Mouse (Mus musculus): ENCODE data around the gene Zfand3. TPM values are rescaled to one million over a fixed set of nuclear protein-coding genes. Genes with fewer than 3 reads are reported as not detected.
A peak's percentile ranks its signal among the peaks of the same experiment; 100 is the strongest.

Zfand3 gene
- polyA plus RNA-seq, 1 experiment from 2014 or later: 78.9 TPM

DNA sequence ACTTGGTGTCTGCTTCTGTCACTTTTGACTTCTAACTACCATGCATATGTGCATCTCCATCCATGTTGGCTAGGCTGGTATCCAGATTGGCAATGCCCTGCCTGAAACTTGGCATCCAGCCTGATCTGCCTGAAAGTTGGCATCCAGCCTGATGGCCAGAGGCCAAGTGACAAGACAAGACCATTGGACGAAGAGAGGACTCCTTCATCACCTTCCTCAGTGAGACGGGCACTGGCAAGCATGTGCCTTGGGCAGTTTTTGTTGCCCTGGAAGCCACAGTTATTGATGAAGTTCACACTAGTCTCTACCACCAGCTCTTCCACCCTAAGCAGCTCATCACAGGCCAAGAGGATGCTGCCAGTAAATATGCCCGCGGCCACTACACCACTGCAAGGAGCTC is 172.9 kb downstream of the Zfand3 start:
- Histone ChIP-seq H3K27me3 (no peaks in the 10 kb centered on the region), H3K4me2 (no peak overlapping the region), H3K4me3 (no peak overlapping the region), H3K4me1 (replicated peaks) (peaks cover 16% of the 10 kb centered on the region), H3K27ac (no peak overlapping the region), H3K9ac (no peak overlapping the region), H3K9me3 (no peaks in the 10 kb centered on the region), H3K36me3 (peaks cover 5% of the 10 kb centered on the region)
- ATAC-seq (ENCODE audit: low FRiP score): no peak
- WGBS: 77% methylated on average over 4 of the region's 4 CpGs

DNA sequence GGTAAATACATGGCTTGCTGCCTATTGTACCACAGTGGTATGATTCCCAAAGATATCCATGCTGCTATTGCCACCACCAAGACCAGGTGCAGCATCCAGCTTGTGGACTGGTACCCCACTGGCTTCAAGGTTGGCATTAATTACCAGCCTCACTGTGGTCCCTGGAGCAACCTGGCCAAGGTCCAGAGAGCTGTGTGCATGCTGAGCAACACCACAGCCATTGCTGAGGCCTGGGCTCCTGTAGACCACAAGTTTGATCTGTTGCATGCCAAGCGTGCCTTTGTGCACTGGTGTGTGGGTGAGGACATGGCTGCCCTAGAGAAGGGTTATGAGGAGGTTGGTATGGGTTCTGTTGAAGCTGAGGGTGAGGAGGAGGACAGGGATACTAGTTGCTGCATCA is 173.9 kb downstream of the Zfand3 start:
- H3K4me1 ChIP-seq (replicated peaks): peaks cover 18% of the 10 kb centered on the region
- 0 out of 2 replicates have a peak overlapping the region, but pooled peaks have one; percentile 13 for H3K27ac ChIP-seq
- no peak overlapping the region for H3K9ac ChIP-seq
- ATAC-seq (ENCODE audit: low FRiP score): no peak
- H3K36me3 ChIP-seq: peaks cover 5% of the 10 kb centered on the region
- no peaks in the 10 kb centered on the region for H3K9me3 ChIP-seq
- no peaks in the 10 kb centered on the region for H3K27me3 ChIP-seq
- 92% methylated on average over 1 of the region's 1 CpGs for WGBS
- H3K4me2 ChIP-seq: no peak overlapping the region
- no peak overlapping the region for H3K4me3 ChIP-seq

GRCm38 (mm10) chr17:30180197-30180596 is 175.7 kb downstream of the Zfand3 start:
- H3K9me3 ChIP-seq: no peaks in the 10 kb centered on the region
- WGBS: 74% methylated on average over 6 of the region's 6 CpGs
- no peak overlapping the region for H3K4me3 ChIP-seq
- peaks cover 20% of the 10 kb centered on the region for H3K4me1 ChIP-seq (replicated peaks)
- ATAC-seq (ENCODE audit: low FRiP score): no peak
- no peaks in the 10 kb centered on the region for H3K27me3 ChIP-seq
- H3K9ac ChIP-seq: no peak overlapping the region
- no peak overlapping the region for H3K4me2 ChIP-seq
- no peak overlapping the region for H3K27ac ChIP-seq
- H3K36me3 ChIP-seq: peaks cover 5% of the 10 kb centered on the region

DNA sequence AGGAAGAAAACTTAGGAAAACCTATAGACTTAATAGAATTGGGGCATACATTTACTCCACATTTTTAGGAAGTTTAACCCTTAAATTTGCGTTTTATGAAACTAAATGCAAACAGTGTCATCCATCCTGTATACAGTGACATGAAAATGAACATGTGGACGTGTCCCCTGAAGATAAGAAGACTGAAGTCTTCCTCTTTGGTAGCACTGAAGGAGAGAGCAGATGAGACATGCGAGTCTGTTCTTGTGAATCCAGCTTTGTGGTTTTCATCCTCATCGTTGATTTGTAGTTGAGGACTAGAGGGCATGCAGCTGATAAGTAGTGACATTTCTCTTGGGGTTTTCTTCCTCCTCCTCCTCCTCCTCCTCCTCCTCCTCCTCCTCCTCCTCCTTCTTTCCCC is 177.0 kb downstream of the Zfand3 start:
- Histone ChIP-seq H3K4me2 (no peak overlapping the region), H3K36me3 (peaks cover 5% of the 10 kb centered on the region), H3K9ac (no peak overlapping the region), H3K27ac (no peak overlapping the region), H3K4me3 (no peak overlapping the region), H3K9me3 (no peaks in the 10 kb centered on the region), H3K27me3 (no peaks in the 10 kb centered on the region), H3K4me1 (replicated peaks) (peaks cover 21% of the 10 kb centered on the region)
- ATAC-seq (ENCODE audit: low FRiP score): no peak
- WGBS: 91% methylated on average over 4 of the region's 4 CpGs

GRCm38 (mm10) chr17:30182063-30182462 is 177.5 kb downstream of the Zfand3 start:
- no peaks in the 10 kb centered on the region for H3K27me3 ChIP-seq
- H3K4me2 ChIP-seq: no peak overlapping the region
- no peak overlapping the region for H3K4me3 ChIP-seq
- peaks cover 25% of the 10 kb centered on the region for H3K4me1 ChIP-seq (replicated peaks)
- no peak overlapping the region for H3K9ac ChIP-seq
- H3K27ac ChIP-seq: no peak overlapping the region
- no peaks in the 10 kb centered on the region for H3K9me3 ChIP-seq
- no peak for ATAC-seq (ENCODE audit: low FRiP score)
- peaks cover 5% of the 10 kb centered on the region for H3K36me3 ChIP-seq
- WGBS: 95% methylated on average over 2 of the region's 2 CpGs

- H3K4me1 ChIP-seq (replicated peaks): peaks cover 28% of the 10 kb centered on the region
- no peaks in the 10 kb centered on the region for H3K27me3 ChIP-seq
- no peak overlapping the region for H3K9ac ChIP-seq
- no peak overlapping the region for H3K27ac ChIP-seq
- H3K36me3 ChIP-seq: no peaks in the 10 kb centered on the region
- no peak overlapping the region for H3K4me3 ChIP-seq
- no peaks in the 10 kb centered on the region for H3K9me3 ChIP-seq
- 88% methylated on average over 6 of the region's 6 CpGs for WGBS
- no peak for ATAC-seq (ENCODE audit: low FRiP score)
- no peak overlapping the region for H3K4me2 ChIP-seq
These were observed 179.0 kb downstream of the Zfand3 start for GRCm38 (mm10) chr17:30183561-30183960.

DNA sequence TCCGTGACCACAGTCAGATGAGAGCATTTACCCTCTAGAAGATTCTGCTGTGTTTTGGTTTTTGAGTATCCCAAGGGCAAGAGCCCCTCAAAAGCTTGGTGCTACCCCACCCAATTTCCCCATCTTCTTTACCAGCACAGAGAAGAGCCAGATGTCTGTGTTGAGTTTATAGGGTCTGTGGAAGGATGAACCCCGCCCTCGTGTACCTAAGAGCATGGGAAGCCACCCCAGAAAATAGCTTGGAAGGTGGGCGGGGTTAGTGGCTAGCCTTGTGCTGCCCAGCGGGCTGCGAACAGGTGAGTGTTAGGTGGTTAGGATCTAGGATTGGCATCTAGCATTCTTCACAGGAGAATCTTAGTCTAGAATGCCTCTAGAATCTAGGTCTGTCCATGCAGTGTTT is 182.6 kb downstream of the Zfand3 start:
- Histone ChIP-seq H3K27ac (peak overlapping the region; percentile 89), H3K9ac (no peak overlapping the region; the same call in 1 of the 2 replicates), H3K27me3 (no peaks in the 10 kb centered on the region), H3K9me3 (no peaks in the 10 kb centered on the region), H3K4me3 (no peak overlapping the region), H3K4me2 (no peak overlapping the region), H3K4me1 (replicated peaks) (peaks cover 60% of the 10 kb centered on the region), H3K36me3 (no peaks in the 10 kb centered on the region)
- 95% methylated on average over 6 of the region's 6 CpGs for WGBS
- ATAC-seq (ENCODE audit: low FRiP score): no peak

DNA sequence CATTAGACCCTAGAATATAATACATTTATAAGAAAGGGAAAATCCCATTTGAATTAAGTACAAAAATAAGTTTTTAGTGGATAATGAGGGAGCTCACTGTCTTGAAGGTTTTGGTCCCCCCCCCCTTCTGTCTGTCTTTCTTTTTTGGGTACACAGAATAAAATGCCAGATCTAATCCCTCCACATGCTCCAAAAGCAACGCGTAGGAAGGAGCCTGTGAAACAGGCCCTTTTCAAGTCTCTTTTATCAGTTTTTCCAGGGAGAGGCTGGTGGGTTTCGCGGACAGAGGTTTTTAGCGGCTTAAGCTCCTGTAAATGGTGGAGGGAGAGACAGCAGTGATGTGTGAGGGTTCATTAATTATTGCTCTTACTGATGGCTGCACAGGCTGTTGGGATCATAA is 183.0 kb downstream of the Zfand3 start:
- H3K4me3 ChIP-seq: no peak overlapping the region
- peak overlapping the region; percentile 34; the same call in 1 of the 2 replicates for H3K4me2 ChIP-seq
- no peaks in the 10 kb centered on the region for H3K9me3 ChIP-seq
- no peaks in the 10 kb centered on the region for H3K27me3 ChIP-seq
- H3K36me3 ChIP-seq: peaks cover 1% of the 10 kb centered on the region; the same call in 1 of the 2 replicates
- peak overlapping the region; percentile 89 for H3K27ac ChIP-seq
- peaks cover 64% of the 10 kb centered on the region for H3K4me1 ChIP-seq (replicated peaks)
- WGBS: 39% methylated on average over 5 of the region's 5 CpGs
- H3K9ac ChIP-seq: 0 out of 2 replicates have a peak overlapping the region, but pooled peaks have one; percentile 21
- ATAC-seq (ENCODE audit: low FRiP score): 0 out of 2 replicates have a peak, but pooled peaks have one; percentile 12

DNA sequence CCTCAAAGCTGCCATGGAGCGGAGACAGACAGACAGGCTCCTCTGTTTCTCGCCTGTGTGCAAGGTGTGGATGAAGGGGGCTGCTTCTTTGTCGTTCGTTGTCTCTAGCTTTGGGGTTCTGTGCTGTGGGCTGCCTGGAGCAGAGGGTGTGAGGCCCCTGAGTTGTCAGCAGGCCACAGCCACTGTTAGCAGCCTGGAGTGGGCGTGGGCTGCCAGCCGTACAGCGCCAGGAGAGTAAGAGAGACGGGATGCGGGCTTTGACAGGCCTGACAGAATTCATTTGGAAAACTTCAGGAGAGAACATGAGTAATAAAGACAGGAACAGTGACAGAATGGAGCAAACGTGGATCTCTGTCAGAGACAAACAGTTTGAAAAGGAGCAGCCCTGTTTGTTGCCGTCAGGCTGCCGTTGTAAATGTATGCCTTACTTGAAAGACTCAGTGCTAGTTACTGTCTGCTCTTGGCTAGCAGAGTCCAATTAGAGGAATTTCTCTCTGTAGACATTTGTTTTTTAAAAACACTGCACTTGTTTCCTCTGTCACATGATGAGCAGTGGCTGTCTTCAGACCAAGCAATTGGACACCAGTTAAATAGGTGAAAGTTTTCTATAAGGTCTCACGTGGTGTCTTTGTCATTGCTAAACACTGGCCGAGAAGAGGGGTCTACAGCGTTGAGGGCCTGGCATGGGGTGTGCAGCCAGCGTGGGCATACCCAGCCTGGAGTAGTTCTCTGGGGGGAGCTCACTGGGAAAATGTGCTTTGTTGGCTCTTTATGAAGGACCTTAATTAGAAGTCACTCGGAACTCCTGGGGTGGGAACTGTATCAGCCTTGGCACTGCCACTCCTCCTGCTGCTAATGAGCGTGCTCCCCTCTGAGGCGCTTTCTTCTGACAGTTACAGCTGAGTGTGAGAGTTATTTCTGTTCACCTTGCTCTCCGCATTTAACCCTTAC is 183.8 kb downstream of the Zfand3 start:
- H3K27me3 ChIP-seq: no peaks in the 10 kb centered on the region
- H3K9me3 ChIP-seq: no peaks in the 10 kb centered on the region
- H3K4me3 ChIP-seq: no peak overlapping the region
- peak overlapping the region; percentile 21 for H3K9ac ChIP-seq
- peak overlapping the region; percentile 34 for H3K4me2 ChIP-seq
- peaks cover 4% of the 10 kb centered on the region; the same call in 1 of the 2 replicates for H3K36me3 ChIP-seq
- 16% methylated on average over 20 of the region's 20 CpGs for WGBS
- ATAC-seq (ENCODE audit: low FRiP score): peak; percentile 68
- peak overlapping the region; percentile 89 for H3K27ac ChIP-seq
- H3K4me1 ChIP-seq (replicated peaks): peaks cover 70% of the 10 kb centered on the region

DNA sequence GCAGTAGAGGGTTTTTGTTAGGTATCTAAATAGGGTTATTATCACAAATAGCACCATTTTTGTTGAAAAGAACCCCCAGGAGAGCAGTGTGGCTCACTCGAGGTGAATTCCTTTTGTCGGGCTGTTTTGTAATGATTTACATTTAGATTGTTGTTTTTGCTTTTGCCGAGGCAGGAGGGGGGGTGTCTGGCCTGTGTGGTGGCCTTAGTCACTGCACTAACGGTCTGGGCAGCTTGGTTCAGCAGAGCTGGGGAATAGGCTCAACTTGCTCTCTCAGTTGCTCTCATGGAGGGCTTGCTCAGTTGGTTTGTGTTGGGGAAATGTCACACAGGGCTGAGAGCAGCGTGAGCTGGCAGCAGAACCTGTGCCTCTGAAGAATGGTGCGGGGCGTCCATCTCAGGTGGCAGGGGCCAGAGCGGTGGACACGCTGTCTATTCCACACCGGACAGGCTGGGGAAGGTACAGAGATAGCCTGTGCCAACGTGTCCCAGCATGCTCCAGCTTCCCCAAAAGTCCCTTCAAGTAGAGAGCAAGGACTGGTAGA is 186.6 kb downstream of the Zfand3 start:
- no peaks in the 10 kb centered on the region for H3K27me3 ChIP-seq
- 65% methylated on average over 11 of the region's 11 CpGs for WGBS
- no peak overlapping the region for H3K4me2 ChIP-seq
- no peak for ATAC-seq (ENCODE audit: low FRiP score)
- H3K9ac ChIP-seq: no peak overlapping the region
- H3K9me3 ChIP-seq: no peaks in the 10 kb centered on the region
- no peak overlapping the region for H3K4me3 ChIP-seq
- H3K36me3 ChIP-seq: peaks cover 4% of the 10 kb centered on the region; the same call in 1 of the 2 replicates
- H3K27ac ChIP-seq: peak overlapping the region; percentile 59
- H3K4me1 ChIP-seq (replicated peaks): peaks cover 94% of the 10 kb centered on the region

- no peak overlapping the region for H3K9ac ChIP-seq
- ATAC-seq (ENCODE audit: low FRiP score): no peak
- WGBS: 89% methylated on average over 26 of the region's 26 CpGs
- peaks cover 4% of the 10 kb centered on the region; the same call in 1 of the 2 replicates for H3K36me3 ChIP-seq
- no peak overlapping the region for H3K4me2 ChIP-seq
- H3K9me3 ChIP-seq: no peaks in the 10 kb centered on the region
- H3K4me1 ChIP-seq (replicated peaks): peaks cover 96% of the 10 kb centered on the region
- H3K27me3 ChIP-seq: no peaks in the 10 kb centered on the region
- H3K4me3 ChIP-seq: no peak overlapping the region
- peak overlapping the region; percentile 6 for H3K27ac ChIP-seq
These were observed 188.0 kb downstream of the Zfand3 start for GRCm38 (mm10) chr17:30192416-30193005.

- WGBS: 90% methylated on average over 2 of the region's 2 CpGs
- ATAC-seq (ENCODE audit: low FRiP score): no peak
- Histone ChIP-seq H3K27me3 (no peaks in the 10 kb centered on the region), H3K36me3 (peaks cover 4% of the 10 kb centered on the region; the same call in 1 of the 2 replicates), H3K4me1 (replicated peaks) (peaks cover 94% of the 10 kb centered on the region), H3K4me2 (no peak overlapping the region), H3K27ac (peak overlapping the region; percentile 88), H3K9me3 (no peaks in the 10 kb centered on the region), H3K9ac (no peak overlapping the region; the same call in 1 of the 2 replicates), H3K4me3 (no peak overlapping the region)
These were observed 189.1 kb downstream of the Zfand3 start for GRCm38 (mm10) chr17:30193615-30194014.
